Mouse (Mus musculus) intestine, embryonic 14.5 days (tissue): ENCODE results near the gene Ttl. TPM values are rescaled to one million over a fixed set of nuclear protein-coding genes. Genes with fewer than 3 reads are reported as not detected.

Experiments
- ATAC-seq: fragments of 200-750 bp; cut with Nextera tagmentation; replicated peaks from 2 replicates; pipeline ENCODE4 v1.8.0; 2017; ENCODE audit warnings: low read depth, moderate number of reproducible peaks, moderate TSS enrichment, moderate library complexity; ENCODE audit not compliant: low FRiP score, low TSS enrichment
- DNase-seq: peaks from one replicate; pipeline ENCODE4 v3.0.0-alpha.2; 2018; ENCODE audit warnings: low spot score
- H3K27ac ChIP-seq: fragments of 300-500 bp; sonication (generic); 2 replicates; pipeline ENCODE4 v1.5.1; 2014; ENCODE audit warnings: low read depth, mild to moderate bottlenecking, control low read depth
- H3K27me3 ChIP-seq: fragments of 300-500 bp; sonication (generic); replicated peaks from 2 replicates; pipeline ENCODE4 v1.6.1; 2014; ENCODE audit warnings: low read length, control low read depth; ENCODE audit not compliant: control insufficient read depth, insufficient read depth
- H3K36me3 ChIP-seq: fragments of 300-500 bp; sonication (generic); 2 replicates; pipeline ENCODE4 v1.6.1; 2014; ENCODE audit warnings: low read length, control low read depth; ENCODE audit not compliant: control insufficient read depth, insufficient read depth
- H3K4me1 ChIP-seq: fragments of 300-500 bp; sonication (generic); replicated peaks from 2 replicates; pipeline ENCODE4 v1.6.1; 2014; ENCODE audit warnings: low read length, control low read depth, mixed read lengths; ENCODE audit not compliant: control insufficient read depth, insufficient read depth
- H3K4me2 ChIP-seq: fragments of 300-500 bp; sonication (generic); 2 replicates; pipeline ENCODE4 v1.6.1; 2014; ENCODE audit warnings: low read length
- H3K4me3 ChIP-seq: fragments of 300-500 bp; sonication (generic); 2 replicates; pipeline ENCODE4 v1.5.1; 2014; ENCODE audit warnings: low read depth, low read length, control low read depth, mixed read lengths
- H3K9ac ChIP-seq: fragments of 300-500 bp; sonication (generic); 2 replicates; pipeline ENCODE4 v1.6.1; 2014; ENCODE audit warnings: mild to moderate bottlenecking, low read length
- H3K9me3 ChIP-seq: fragments of 300-500 bp; sonication (generic); 2 replicates; pipeline ENCODE4 v1.6.1; 2016; ENCODE audit warnings: low read length, control low read depth; ENCODE audit not compliant: control insufficient read depth
- WGBS: fragments of 180-500 bp; shearing (Covaris S2); extraction: QIAGEN DNeasy Blood & Tissue Kit; methylation state at CpG from one replicate; pipeline ENCODE4 v1.1.7; 2014; 5-methylcytosine and 5-hydroxymethylcytosine counted together
- polyA plus RNA-seq: library from polyadenylated mRNA; unstranded; fragments of >200 nt; fragmentation: Nextera tagmentation; extraction: Ambion mirVana; gene quantifications from 2 replicates; pipeline ENCODE4 v1.2.1, GENCODE M21; 2014

The Ttl gene
- polyA plus RNA-seq, 1 experiment from 2014 or later = 17.5 TPM

DNA sequence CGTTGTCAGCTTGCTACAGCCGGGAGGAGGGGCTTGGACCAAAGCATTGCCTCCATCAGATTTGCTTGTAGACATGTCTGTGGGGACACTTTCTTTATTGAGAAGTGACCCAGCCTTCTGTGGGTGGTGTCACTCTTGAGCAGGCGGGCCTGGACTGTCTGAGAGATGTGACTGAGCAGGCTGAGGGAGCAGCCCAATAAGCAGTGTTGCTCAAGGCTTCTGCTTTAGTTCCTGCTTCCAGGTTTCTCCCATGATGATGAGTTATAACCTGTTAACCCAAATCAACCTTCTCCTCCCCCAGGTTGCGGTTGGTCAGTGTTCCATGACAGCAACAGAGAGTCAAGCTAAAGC, 18.9 kb upstream of the Ttl start:
- H3K4me2 ChIP-seq = no peak overlapping the region
- no peaks in the 10 kb centered on the region; the same call in 1 of the 2 replicates for H3K4me1 ChIP-seq
- no peaks in the 10 kb centered on the region for H3K9me3 ChIP-seq
- DNase-seq (no peak), ATAC-seq (no peak)
- H3K27me3 ChIP-seq = no peaks in the 10 kb centered on the region
- H3K36me3 ChIP-seq = no peaks in the 10 kb centered on the region
- H3K4me3 ChIP-seq = no peak overlapping the region
- H3K27ac ChIP-seq = no peak overlapping the region
- no peak overlapping the region for H3K9ac ChIP-seq
- 75% methylated on average over 4 of the region's 4 CpGs for WGBS

DNA sequence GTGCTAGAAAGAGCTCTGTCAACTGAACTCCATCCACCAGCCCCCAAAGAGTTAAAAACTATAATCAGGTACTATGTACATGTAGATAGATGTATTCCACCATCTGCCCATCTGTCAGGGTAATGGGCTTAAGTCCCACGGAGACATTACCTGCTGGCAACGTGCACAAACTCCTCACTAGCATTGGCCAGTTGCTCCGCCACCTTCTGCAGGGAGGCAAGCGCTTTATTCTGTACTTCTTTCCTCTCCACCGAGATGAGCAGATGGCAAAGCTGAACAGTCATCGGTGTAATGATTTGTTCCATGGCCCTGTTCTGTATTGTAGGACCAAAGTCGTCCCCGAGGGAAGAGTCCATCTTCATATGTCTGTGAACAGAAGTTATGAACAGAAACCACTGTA, 17.9 kb upstream of the Ttl start, which contains the start of gene Vinac1:
TSS of gene Vinac1 (minus strand) at position 362 of the 400 bp plus-strand sequence.
- ATAC-seq = no peak
- no peaks in the 10 kb centered on the region for H3K36me3 ChIP-seq

DNA sequence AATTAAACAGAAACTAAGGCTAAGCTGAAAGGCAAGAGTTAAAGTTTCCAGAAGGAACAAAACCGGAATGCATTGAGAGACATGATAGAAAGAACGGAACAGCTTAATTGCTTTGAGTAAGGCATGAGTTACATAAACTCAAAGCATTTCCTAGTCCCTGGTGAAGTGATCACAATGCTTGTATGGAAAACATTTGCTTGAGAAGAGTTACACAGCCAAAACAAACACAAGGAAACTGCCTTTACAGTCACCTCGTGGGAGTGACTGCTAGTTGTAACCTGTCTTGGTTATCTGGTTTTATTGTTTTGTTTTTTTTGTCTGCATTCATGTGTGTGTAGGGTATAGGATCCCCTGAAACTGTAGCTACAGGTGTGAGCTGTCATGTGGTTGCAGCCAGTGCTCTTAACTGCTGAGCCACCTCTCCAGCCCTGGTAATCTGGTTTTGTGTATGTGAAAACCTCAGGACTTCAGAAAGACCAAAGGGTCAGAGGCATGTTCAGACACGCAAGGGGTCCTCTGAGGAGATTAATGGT, 13.2 kb upstream of the Ttl start:
- Histone ChIP-seq H3K4me2 (no peak overlapping the region), H3K4me1 (no peaks in the 10 kb centered on the region), H3K9ac (no peak overlapping the region), H3K9me3 (no peaks in the 10 kb centered on the region; the same call in 1 of the 2 replicates), H3K27me3 (no peaks in the 10 kb centered on the region), H3K4me3 (no peak overlapping the region), H3K27ac (no peak overlapping the region), H3K36me3 (no peaks in the 10 kb centered on the region)
- no peak for ATAC-seq
- DNase-seq = no peak
- WGBS = 53% methylated on average over 4 of the region's 4 CpGs

More for the DNA sequence above, 17.9 kb upstream of the Ttl start, which contains the start of gene Vinac1:
- DNase-seq = no peak
- no peaks in the 10 kb centered on the region for H3K9me3 ChIP-seq
- 80% methylated on average over 8 of the region's 8 CpGs for WGBS
- no peak within 1 kb of the TSS for H3K27ac ChIP-seq
- no peaks in the 10 kb centered on the region for H3K27me3 ChIP-seq
- H3K4me2 ChIP-seq = no peak within 1 kb of the TSS
- H3K4me1 ChIP-seq = no peaks in the 10 kb centered on the region; the same call in 1 of the 2 replicates
- H3K9ac ChIP-seq = no peak within 1 kb of the TSS
- H3K4me3 ChIP-seq = no peak within 1 kb of the TSS

DNA sequence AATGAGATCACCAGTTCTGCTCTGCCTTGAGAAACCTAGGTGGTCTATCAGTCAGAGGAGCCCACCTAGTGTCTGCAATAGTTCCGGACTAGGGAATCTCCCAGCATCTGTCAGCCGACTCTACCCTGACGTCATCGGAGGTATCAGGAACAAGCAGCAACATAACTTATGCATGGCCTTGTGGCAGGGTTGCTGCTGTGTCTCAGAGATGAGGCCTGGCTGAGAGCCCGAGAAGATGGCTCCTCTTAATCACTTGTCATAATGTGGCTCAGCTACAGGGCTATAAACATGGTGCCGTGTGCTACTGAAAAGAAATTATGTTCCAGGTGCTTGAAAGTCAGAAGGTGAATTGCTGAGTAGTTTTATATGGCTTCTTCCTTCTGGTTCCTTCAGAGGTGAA, 10.0 kb upstream of the Ttl start:
- H3K27me3 ChIP-seq = no peaks in the 10 kb centered on the region
- no peak for ATAC-seq
- H3K4me3 ChIP-seq = no peak overlapping the region
- H3K9me3 ChIP-seq = peaks cover 6% of the 10 kb centered on the region
- no peaks in the 10 kb centered on the region for H3K36me3 ChIP-seq
- DNase-seq = no peak
- no peak overlapping the region for H3K27ac ChIP-seq
- H3K4me2 ChIP-seq = no peak overlapping the region
- WGBS = 81% methylated on average over 6 of the region's 6 CpGs
- H3K9ac ChIP-seq = no peak overlapping the region
- no peaks in the 10 kb centered on the region for H3K4me1 ChIP-seq

DNA sequence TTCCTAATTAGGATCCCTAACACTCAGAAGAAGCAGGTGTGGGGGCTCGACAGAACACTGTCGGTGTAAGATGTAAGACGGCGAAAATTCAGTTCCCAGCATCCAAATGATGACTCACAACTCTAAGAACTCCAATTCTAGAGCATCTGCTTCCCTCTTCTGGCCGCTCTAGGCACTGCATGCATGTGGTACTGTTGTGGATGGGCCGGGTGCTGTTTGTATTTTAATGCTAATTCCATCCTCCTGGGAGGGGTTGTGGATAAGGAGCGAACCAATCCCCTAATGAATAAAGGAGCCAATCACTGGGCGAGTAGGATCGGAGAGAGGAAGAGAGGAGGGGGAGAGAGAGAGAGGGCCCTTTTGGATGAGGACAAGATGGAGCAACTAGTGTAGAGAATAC, 9.1 kb upstream of the Ttl start:
- no peak overlapping the region for H3K4me2 ChIP-seq
- H3K4me1 ChIP-seq = no peaks in the 10 kb centered on the region
- H3K4me3 ChIP-seq = no peak overlapping the region
- peaks cover 6% of the 10 kb centered on the region for H3K9me3 ChIP-seq
- no peak for ATAC-seq
- WGBS = 53% methylated on average over 9 of the region's 9 CpGs
- DNase-seq = no peak
- H3K9ac ChIP-seq = no peak overlapping the region
- no peak overlapping the region for H3K27ac ChIP-seq
- no peaks in the 10 kb centered on the region for H3K36me3 ChIP-seq
- no peaks in the 10 kb centered on the region for H3K27me3 ChIP-seq

DNA sequence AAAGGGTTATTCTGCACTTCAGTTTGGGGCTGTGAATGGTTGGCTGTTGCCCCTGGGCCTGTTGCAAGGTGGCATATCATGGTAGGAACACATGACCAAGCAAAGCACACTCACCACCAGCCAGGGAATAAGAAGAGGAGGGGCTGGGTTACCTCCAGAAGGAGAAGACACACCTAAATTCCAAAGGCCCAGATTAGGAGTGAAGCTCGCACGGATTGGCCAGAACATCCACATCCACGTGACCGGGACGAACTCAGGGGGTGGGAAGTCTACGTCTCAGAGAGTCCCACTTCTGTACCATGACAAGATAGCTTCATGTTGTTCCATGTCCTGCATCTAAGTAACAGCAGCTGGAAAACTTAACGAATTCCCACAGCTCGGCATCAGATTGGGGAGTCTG, 8.5 kb upstream of the Ttl start:
- no peaks in the 10 kb centered on the region for H3K36me3 ChIP-seq
- H3K27ac ChIP-seq = no peak overlapping the region
- H3K9ac ChIP-seq = no peak overlapping the region
- ATAC-seq (no peak), DNase-seq (no peak)
- H3K4me2 ChIP-seq = no peak overlapping the region
- no peaks in the 10 kb centered on the region for H3K27me3 ChIP-seq
- no peak overlapping the region for H3K4me3 ChIP-seq
- H3K9me3 ChIP-seq = peaks cover 6% of the 10 kb centered on the region
- 94% methylated on average over 8 of the region's 8 CpGs for WGBS
- H3K4me1 ChIP-seq = no peaks in the 10 kb centered on the region

DNA sequence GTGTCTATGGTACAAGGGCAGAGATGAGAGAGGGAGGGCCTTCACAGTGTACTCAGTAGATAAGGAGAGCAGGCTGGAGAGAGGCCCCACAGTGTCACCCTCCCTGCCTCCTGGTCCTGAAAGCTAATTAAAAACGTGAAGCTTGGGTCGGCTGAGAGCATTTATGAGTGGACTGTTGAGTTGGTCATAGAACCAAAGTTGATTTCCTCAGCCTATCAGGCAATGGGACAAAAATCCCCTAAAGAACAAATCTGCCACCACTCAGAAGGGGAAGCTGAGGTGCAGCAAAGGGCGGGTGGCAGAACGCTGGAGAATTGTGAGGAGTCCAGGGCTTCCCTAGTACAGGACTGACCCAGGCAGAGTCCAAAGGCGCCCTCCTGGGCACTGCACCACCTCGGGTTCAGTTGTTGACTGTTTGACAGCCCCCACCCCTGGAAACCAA, 7.8 kb upstream of the Ttl start:
- H3K9me3 ChIP-seq = peaks cover 6% of the 10 kb centered on the region
- no peak overlapping the region for H3K4me2 ChIP-seq
- no peak overlapping the region for H3K9ac ChIP-seq
- no peak overlapping the region for H3K4me3 ChIP-seq
- DNase-seq (no peak), ATAC-seq (no peak)
- WGBS = 84% methylated on average over 6 of the region's 6 CpGs
- no peaks in the 10 kb centered on the region for H3K27me3 ChIP-seq
- H3K36me3 ChIP-seq = no peaks in the 10 kb centered on the region
- no peaks in the 10 kb centered on the region for H3K4me1 ChIP-seq
- H3K27ac ChIP-seq = no peak overlapping the region

DNA sequence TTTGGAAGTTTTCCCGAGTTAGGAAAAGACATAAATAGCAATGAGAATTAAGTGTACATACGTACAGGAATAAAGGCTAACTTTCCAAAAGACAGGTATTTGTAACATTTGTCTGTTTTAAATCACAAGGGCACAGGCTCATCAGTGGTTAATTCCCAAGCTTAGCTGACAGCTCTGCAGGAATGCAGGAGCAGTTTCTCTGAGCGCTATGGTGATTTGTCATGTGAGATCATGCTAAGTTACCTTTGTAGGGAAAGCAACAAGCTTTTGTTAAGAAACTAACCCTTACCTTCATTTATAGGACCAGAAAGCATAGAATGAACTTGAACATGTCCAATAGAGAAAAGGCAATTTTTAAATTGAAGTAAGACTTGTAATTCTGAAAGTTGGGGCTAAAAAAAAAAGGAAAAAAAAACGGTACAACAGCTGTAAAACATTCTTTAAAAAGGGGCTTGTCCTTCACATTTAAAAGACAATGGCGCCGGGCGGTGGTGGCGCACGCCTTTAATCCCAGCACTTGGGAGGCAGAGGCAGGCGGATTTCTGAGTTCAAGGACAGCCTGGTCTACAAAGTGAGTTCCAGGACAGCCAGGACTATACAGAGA, 4.2 kb upstream of the Ttl start:
- H3K27ac ChIP-seq = no peak overlapping the region
- H3K36me3 ChIP-seq = no peaks in the 10 kb centered on the region
- no peak overlapping the region for H3K9ac ChIP-seq
- H3K27me3 ChIP-seq = no peaks in the 10 kb centered on the region
- H3K4me2 ChIP-seq = no peak overlapping the region
- ATAC-seq = no peak
- DNase-seq = no peak
- H3K4me1 ChIP-seq = no peaks in the 10 kb centered on the region; the same call in 1 of the 2 replicates
- peaks cover 6% of the 10 kb centered on the region for H3K9me3 ChIP-seq
- 61% methylated on average over 10 of the region's 10 CpGs for WGBS
- H3K4me3 ChIP-seq = no peak overlapping the region

DNA sequence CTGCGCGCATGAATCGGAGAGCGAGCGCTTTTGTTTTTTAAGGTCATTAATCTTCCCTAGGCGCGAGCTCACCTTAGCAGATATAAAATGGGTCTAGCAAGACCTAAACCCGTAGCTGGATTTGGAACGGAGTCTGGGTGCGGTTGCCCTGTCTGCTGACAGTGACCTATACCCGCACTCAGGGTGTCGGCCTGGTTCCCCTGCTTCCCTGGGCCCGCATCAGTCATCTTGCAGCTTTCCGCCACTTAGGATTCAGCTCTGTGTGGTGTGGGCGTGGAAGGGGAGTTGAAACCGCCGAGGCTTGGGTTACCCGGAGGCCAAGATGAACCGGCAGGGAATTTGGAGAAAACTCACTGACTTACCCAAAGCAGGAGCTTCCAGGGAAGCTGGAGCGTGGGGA, 584 bp downstream of the Ttl start:
- H3K9ac ChIP-seq = peak overlapping the region; percentile 77
- ATAC-seq (peak; percentile 76), DNase-seq (peak; percentile 87)
- no peaks in the 10 kb centered on the region for H3K36me3 ChIP-seq
- peak overlapping the region; percentile 79 for H3K4me2 ChIP-seq
- H3K4me1 ChIP-seq = peaks cover 11% of the 10 kb centered on the region
- no peaks in the 10 kb centered on the region for H3K27me3 ChIP-seq
- H3K4me3 ChIP-seq = peak overlapping the region; percentile 91
- H3K9me3 ChIP-seq = no peaks in the 10 kb centered on the region
- under 1% methylated on average over 20 of the region's 20 CpGs for WGBS
- H3K27ac ChIP-seq = peak overlapping the region; percentile 71
